Mouse (Mus musculus) ZHBTc4 (cell line): ENCODE data around the gene Cmc1.
A peak's percentile ranks its signal among the peaks of the same experiment; 100 is the strongest.

ENCODE experiments used
- DNase-seq: peaks from one replicate; pipeline ENCODE4 v3.0.0-alpha.2; 2011; ENCODE audit warnings: low read depth, low spot score

Cmc1 gene

DNA sequence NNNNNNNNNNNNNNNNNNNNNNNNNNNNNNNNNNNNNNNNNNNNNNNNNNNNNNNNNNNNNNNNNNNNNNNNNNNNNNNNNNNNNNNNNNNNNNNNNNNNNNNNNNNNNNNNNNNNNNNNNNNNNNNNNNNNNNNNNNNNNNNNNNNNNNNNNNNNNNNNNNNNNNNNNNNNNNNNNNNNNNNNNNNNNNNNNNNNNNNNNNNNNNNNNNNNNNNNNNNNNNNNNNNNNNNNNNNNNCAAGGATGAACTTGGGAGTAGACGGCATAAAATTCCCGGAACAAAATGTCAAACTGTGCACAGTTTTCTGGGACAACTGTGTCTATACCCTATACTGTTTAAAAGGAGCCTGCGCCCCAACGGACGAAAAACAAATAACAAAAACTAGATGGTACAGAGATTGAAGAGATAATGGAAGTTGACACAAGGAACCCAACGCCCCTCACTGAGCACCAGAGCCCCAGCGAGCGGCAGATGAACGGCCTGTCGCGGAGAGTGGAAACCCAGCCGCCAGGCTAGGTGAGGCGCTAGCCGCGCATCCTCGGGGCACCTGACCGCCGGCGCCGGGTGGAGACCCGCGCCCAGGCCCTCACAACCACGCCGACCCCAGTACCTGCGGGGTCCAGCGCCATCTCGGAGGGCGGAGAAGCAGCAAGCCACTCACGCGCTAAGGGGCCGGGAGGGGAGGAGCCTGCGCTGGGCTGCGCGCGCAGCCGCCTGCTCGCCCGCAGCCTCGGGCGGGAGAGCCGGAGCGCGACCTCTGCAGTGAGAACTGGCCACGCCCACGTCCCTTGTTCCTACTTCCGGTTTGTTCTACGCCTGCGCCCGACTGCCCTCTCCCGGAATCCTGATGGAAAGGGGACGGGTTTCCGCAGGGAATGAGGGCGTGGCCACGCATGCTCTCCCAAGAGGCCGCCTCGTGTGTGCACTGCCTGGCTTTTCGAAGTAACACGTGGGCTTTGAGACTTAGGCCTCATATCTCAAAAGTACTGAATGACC is at the start of gene Cmc1:
TSS of gene Cmc1 (minus strand) at position 771 of the 996 bp plus-strand sequence.
- DNase-seq = peak; percentile 99

DNA sequence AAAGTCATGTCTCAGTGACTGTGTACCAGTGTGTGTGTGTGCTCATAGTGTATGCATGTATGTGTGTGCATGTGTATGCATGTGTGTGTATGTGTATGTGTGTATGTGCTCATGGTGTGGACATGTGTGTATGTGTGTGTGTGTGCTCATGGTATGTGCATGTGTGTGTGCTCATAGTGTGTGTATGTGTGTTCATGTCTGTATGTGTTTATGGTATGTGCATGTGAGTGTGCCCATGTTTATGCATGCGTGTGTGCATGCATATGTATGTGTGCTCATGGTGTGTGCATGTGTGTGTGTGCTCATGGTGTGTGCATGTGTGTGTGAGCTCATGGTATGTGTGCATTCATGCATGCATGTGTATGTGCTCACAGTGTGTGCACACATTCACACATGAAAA is 48.6 kb upstream of the Cmc1 start:
- DNase-seq = no peak

DNA sequence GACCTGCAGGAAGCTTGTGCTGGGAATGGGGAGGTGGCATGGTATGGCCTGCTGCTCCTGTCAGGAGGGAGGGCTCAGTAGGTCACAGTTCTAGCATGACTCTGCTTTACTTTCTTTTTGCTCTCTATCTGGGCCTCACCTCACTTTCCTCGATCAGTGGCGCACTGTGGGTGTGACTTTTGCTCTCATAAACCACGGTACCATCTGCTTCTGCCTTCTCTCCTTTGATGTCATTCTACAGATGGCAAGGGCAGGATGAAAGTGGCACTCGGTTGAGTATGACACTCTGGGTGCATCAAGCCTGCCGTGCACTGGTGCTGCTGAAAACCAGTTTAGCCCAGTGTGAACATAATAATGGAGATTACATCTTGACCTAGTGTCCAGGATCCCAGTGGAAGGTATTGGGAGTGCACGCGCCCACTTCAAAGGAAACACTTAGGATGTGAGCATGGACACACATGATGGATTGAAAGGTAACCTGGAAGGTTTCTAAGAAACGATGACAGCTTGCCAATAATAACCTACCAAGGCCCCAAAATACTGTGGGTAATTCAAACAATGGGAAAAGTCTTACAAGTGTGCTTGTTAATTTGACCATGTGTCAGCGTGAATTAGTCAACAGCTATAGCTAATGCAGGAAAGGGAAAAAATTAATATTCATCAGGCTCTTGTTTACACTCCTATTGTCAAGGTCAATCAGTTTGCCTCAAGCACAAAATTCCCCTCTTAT is 46.8 kb upstream of the Cmc1 start:
- no peak for DNase-seq

DNA sequence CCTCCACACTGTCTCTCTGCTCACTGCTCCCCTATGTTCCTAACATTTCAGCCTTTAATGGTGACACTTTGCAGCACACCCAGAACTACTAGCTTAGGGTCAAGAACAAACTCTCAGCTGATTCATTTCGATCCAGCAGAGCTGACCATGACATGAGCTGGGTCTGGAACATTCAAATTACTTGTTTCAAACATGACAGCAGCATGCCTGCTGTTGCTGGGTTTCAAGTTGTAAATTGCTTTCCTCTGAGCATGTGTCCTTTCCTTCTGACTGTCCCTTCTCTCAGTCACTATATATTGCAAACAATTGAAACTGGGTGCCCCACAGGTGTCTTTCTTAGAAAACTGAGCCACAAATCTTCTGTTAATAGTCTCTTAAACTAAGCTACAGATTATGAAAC is 43.3 kb upstream of the Cmc1 start:
- DNase-seq = no peak

DNA sequence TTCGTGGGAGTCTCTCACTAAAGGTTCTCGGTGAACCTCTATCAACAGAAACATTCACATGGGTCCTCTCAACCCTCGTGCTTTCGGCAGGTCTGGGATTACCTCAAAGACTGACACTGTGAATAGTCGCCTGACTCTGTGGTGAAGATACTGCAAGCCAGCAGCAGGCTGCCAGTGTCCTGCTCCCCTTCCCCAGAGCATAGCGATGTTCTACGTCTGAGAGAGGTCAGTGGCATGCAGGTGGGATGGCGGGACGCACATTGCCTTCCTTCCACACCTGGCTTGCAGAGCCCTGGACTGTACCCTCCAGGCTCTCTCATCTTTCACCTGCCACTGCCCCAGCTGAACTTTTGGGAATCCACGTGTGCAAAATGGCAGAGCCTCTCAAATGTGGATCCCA is 41.3 kb upstream of the Cmc1 start:
- no peak for DNase-seq

DNA sequence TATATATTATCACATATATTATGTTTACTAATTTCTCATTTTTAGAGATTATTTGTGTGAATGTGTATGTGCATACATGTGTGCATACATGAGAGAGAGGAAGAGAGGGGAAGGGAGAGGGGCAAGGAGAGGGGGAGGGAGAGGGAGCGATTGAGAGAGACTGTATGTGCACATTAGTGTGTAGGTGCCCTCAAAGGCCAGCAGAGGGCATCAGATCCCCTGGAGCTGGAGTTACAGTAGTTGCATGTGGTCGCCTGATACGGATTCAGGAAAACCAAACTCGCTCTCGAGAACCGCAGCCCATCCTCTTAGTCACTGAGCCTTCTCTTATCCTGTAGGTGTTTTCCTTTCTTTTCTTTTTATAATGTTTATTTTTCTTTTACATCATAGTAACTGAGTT is 38.4 kb upstream of the Cmc1 start:
- DNase-seq = peak; percentile 79

DNA sequence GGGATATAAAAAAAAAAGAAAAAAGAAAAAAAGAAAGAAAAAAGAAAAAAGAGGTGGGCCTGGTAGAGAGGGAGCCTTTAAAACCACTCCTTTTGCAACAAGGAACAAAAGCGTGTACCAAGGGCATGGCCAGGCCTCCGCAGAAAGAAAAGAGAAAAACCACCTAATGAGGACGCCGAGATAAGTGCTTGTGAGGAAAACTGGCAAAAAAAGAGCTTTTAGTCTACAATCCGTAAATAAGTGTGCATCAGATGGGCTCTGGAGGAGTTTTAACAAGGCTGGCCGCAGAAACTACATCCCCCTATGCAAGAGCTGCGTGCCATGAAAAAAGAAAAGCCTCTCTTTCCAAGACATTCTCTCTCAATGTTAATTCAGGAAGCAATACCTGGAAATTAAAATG is 37.4 kb upstream of the Cmc1 start:
- DNase-seq = no peak

DNA sequence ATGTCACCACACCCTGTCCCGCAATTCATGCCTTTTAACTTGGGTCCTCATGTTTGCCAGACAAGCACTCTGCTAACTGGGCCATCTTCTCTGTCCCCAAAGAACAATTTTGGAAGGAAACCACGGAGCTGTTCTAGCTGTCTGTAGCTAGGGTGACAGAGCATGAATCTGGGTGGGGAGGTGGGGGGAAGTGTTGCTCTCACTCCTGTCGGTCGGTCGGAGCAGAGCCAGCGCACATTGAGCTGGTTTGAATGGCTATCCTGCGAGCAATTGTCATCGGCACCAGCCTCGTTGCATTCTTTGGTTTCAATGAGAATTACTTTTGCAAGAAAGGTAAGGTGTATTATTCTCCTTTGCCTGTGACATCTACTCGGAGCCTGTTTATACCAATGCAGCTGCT is 36.8 kb upstream of the Cmc1 start:
- peak; percentile 16 for DNase-seq

DNA sequence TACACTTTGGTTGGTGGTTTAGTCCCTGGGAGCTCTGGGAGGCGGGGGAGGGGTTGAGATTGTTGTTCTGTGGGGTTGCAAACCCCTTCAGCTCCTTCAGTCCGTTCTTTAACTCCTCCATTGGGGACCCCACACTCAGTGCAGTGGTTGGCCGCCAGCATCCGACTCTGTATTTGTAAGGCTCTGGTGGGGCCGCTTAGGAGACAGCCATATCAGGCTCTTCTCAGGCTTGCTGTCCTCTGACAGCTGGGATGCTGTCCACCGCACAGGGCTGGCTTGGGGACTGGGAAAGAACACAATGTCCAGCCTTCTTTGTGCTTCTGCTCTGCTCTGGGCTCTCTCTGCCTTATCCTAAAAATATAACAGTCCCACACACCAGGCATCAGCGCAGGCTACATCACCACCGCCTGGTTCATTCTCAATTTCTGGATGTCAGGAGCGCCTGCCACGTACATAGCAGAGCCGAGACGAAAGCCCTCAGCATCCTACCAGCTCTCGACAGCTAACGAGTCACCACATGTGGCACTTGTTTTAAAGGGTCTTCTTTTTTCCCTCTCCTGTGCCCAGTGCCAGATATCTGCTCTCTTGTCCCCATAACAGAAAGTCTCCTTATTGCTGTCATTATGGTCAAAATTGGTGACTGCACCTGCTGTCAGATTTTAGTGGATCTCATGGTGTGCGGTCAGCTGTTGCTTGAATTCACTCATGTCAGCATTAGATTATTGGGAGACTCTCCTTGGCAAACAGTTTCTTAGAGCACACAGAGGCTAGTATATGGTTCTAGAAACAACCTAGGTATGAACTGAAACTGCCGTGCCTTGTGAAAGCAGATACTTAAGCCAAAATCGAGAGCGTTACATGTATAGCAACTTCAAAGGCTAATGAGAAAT is 29.4 kb upstream of the Cmc1 start:
- no peak for DNase-seq

DNA sequence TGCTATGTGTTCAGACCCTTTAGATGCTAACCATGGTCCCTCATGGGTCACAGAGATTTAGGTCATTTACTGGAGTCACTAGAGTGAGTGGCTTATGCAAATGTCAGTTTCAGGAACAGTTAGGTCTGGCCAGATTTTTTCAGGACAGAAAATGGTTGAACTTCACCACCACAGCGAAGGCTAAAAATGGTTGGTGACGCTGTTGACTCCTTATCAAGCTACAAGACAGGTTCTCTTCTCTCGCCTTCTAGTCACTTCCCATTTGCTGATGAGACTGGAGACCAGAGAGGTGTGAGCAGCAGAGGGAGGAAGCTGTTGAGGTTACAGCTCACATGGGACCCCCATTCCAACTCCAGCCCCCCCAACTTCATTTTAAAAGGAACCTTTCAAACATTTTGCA is 26.7 kb upstream of the Cmc1 start:
- DNase-seq = no peak

DNA sequence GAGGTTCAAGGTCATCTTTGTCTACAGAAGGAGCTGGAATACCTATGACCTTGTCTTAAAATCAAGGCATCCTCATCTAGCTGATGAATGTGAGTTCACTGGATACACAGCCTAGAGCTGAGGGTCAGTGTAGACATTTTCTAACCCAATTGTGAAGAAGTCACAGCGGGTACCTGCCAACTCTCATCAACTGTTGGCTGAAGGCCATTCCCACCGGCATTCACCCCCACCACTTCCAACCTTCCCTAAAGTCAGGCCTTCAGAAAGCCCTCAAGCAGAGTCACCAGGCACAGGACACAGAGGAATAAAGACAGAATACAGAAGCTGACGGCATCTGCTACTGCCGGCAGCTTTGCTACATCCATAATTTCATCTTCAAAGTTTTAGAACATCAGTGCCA is 25.4 kb upstream of the Cmc1 start:
- no peak for DNase-seq

DNA sequence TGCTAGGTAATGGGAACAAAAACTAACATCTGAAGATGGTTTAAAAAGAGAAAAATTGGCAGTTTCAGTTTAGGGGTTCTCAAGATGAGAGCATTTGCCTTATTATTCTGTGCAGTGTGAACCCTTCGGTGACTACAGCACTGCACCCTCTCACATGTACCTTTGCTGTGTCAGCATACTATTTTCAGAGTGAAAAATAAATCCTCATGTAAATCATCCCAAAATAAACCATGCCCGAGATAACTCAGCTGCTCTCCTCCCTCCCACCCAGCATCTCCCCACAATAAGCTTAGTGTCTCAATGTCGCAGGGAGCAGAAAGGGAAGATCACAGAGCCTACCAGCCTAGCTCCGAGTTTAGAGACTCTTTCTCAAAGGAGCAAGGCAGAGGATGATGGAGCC is 23.1 kb upstream of the Cmc1 start:
- no peak for DNase-seq

DNA sequence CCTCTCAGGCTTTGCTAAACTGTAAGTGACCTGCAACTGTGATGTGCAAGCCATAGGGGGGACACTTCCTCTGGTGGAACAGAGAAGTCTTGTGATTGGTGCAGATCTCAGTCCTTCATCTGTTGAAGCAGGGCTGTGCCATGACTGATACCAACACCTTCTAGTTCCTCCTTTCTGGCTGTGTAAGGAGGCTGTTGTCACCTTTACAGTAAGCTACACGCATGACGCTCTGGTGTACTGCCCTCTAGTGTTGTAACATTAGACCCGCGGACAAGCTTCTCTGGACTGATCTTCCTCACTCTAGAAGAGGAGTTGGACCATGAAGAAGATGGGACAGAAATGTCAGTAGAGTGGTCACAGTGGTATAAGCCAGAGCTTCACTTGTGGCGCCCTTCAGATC is 18.6 kb upstream of the Cmc1 start:
- peak; percentile 60 for DNase-seq

DNA sequence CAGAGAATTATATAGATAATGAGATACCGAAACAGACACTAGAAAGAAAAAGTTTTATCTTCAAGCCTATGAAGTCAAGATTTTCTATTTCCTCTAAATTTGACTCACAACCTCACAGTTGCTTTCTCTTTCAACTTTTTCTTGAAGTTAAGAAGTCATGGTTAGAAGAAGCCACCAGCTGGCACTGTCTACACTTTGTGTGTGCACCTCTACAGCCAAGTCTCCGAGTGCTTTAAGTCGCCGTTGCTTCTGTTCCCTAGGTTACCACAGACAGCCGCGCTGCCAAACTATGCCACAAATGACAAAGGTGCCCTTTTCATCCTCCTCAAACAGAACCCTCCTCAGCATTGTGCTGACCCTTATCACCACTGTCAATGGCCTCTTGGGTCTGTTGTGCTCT is 17.6 kb upstream of the Cmc1 start:
- no peak for DNase-seq

DNA sequence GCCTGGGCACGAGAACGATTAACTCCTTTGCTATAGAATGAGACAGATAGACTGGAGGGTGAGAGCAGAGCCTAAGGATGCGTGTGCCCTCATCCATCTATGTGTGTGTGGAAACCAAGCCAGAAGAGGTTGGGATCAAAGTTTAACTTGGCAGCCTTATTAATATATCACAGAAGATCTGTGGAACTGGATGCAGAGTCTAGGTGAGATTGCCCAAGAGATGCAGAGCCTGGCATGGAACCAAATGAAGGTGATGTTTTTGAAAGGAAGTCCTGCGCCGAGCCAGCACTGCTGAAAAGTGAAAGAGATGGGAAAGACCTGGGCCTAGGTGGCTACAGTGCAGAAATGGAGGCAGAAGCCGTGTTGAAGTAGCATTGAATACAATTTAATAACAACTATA is 11.6 kb upstream of the Cmc1 start:
- no peak for DNase-seq

DNA sequence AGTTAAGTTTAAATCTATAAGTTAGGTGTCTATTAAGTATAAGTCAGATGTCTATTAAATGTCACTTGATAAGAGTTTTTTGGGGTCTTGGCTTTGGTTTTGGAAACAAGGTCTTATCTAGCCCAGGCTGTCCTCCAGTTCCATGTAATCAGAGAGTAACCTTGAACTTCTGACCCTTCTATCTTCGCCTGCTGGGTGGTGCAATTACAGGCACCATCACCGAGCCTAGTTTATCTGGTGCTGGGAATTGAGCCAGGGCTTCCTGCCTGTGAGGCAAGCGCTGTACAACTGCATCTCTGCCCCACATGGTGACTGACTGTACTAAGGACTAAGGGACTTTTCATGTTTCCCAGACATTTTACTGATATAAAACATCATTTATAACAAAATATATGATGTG is 10.0 kb upstream of the Cmc1 start:
- no peak for DNase-seq

DNA sequence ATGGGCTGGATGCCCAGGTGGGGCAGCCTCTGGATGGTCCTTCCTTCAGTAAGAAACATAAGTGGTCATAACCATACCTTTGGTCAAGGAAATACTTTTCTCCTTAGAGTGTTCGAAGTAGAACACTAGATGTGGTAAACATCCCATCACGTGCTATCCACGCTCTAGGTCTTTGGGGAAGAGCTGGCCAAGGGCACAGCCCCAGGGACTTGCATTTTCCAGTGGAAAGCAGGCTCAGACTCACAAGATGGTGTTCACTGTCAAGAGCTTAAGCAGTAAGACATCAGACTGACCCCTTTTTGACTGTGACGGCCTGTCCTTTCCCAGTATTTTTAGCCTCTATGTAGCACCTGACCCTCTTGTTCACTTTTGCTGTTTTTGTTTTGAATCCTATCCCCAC is 8.2 kb upstream of the Cmc1 start:
- no peak for DNase-seq

DNA sequence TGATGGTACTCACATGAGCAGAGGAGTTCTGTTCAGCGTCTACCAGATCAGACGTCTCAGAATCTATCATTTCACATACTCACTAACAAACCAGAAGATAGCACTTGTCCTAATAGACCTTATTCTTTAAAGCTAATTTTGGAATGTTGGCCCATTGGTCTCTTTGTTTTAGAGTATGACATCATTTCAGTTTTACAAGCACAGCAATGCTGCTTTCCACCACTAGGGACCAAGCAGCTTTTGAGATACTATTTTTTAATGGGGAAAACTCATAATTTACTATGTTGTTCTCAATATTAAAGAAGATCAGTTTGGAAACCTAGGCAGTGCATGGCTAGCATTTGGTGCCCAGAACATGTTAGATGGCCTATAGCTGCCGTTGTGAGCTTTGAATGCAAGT is 7.3 kb upstream of the Cmc1 start:
- DNase-seq = peak; percentile 20

DNA sequence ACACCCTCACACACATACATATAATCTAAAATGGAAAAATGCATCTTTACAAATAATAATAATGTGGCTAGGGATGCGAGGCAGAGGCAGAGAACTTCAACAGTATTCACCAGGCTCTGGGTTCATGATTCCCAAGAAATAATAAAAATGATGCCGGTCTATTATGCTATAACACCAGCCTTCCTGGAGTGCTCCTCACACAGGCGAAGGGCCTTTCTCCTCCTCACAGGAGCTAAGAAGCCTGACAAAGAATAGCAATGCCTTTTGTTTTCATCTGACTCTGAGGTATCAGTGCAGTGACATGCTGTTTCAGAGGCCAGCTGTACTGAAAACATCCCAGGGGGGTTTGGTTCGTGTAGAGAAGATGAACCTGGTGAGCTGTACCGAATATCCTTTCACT is 4.7 kb upstream of the Cmc1 start:
- DNase-seq = no peak

DNA sequence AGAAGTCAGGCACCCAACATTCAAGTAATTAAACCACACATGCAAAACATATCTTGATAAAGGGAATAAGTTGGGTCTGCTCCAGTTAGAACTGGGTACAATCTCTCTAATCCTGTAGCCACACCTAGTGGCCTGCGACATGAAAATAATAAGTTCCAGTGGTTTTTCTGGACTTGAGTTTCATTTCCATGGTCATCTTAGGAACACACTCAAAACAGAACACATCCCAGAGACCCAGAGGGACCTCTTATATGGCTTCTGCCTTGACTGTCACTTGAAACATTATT is 1.2 kb upstream of the Cmc1 start:
- DNase-seq = no peak

DNA sequence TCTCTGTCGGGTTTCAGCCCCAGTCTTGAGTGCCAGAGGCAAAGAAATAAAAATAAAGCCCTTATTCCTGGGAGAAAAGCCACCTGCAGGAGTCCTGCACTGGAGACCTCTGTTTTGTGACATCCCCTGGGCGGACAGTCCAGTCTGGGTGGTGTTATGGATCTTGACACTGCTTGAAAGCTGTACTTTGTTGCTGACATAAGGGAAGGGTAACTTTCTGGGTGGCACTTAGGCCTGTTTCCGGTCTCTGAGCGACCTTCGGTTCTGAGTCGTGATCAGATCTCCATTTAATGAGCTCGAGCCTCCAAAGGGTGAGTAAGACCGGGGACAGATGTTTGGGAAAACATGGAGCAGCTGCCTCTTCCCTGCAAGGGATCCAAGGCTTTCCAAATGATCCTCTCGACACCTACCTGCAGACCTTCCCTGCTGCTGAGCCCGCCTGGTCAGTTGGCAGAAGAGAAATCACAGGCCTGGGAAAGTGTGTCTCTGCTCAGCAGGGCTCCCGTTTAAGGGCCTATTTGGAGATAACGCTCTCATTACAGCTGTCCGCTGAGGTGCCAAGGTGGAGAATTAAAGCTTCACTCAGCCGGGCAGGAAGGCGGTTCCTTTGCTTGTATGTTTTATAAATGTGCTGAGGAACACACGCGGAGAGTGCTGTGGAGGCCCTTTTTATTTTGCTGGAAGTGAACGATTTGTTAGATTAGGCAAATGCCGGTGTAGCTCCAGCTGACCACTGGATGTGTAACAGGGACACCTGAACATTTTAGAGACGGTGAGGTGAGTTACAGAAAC is 648 bp upstream of the Cmc1 start:
- DNase-seq = peak; percentile 15
